Mouse (Mus musculus): ENCODE measurements at regions not wholly inside any gene's neighbourhood (a gene's known extent, or its start where the extent isn't known, plus 50 kb on each side); places are given as distances from the start of the nearest gene placed in this dataset.

- DNase-seq (ENCODE audit: low spot score in 2 of 2) = no peak
Measured at GRCm38 (mm10) chr13:37149066-37149781, 99.2 kb upstream of the F13a1 start.

DNA sequence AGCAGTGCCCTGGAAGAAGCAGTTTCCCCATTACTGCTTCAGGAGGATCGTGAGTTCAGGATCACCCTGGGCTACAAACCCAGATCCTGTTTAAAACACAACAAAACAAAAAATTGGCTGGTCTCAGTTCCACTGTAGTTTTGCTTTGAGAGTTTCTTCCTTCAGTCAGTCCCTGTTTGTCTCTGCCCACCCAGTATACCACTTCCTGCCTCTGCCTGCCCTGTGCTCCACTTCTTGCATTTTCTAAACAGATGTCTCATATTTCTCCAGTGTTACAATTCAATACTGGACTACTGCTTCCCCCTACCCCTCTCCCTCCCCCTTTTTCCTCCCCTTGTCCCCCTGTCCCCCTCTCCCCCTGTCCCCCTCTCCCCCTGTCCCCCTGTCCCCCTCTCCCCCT lies 98.6 kb upstream of the F13a1 start:
- DNase-seq (ENCODE audit: low spot score in 2 of 2) = no peak

DNA sequence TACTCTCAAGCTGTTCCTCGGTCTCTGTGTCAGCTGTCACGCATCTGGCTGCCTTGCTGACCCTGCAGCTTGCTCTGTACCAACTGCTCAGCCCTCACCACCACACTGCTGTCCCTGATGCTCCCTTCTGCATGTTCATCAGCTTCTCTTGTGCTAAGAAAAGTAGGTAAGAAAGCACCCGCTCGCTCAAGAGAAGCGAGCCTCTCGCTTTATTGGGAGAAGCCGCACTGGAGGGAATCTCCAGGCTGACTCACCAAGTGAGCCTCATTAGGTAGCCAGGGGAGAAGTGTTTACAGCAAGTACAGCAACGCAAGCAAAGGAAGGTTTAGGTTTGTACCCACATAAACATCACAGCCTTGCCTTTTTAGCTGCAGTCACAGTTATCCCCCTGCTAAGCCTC lies 97.7 kb upstream of the F13a1 start:
- no peak for DNase-seq (ENCODE audit: low spot score in 2 of 2)

DNA sequence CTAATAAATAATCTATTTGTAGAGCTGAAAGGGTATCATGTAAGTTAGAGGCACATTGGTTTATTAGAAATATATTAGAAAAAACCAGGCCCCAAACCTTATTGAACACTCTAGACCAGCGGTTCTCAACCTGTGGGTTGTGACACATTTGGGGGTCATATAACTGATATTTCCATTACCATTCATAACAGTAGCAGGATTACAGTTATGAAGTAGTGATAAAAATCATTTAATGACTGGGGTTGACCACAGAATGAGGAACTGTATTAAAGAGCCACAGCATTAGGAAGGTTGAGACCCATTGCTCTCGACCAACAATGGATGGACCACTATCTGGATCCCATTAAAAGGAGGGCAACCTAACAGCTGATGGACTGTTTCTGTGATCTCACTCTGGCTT lies 92.8 kb upstream of the F13a1 start:
- no peak for DNase-seq (ENCODE audit: low spot score in 2 of 2)

DNA sequence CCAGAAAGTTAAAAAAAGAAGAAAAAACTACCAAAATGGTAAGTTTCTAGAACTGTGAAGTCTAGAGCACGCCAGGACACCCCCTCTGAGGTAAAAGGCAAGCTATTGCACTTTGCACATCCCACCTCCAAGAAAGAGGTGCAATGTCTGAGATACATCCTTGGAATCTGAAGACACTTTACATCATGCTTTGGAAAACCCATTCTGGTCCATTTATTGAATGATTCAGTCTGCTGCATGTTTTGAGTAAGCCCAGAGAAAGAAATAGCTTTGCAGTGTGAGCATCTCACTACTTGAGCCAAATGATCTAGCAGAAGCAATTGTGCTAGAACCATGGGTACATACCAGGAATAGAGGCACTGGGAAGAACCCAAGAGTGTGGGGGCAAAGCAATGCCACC lies 85.1 kb upstream of the F13a1 start:
- no peak for DNase-seq (ENCODE audit: low spot score in 2 of 2)

GRCm38 (mm10) chr13:37134518-37134917 lies 84.5 kb upstream of the F13a1 start:
- no peak for DNase-seq (ENCODE audit: low spot score in 2 of 2)

GRCm38 (mm10) chr13:37130637-37131036 lies 80.6 kb upstream of the F13a1 start:
- DNase-seq (ENCODE audit: low spot score in 2 of 2) = no peak

DNA sequence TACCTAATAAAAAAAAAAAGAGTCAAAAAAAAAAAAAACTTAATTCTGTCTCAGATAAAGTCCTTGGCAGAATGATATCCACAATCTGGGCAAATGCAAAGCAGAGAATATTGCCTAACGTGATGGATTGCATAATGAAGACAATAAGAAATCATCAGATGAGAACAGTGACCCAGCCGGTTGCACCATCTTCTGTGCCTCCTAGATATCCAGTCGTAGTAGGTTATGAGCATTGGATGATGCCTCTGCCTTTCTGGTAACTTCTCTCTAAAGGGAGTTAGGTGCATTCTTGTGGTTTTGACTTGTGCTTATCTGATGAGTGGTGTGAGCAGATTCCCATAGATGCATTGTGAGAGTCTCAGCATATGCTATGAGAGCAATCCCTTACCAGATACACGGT lies 71.6 kb upstream of the F13a1 start:
- DNase-seq (ENCODE audit: low spot score in 2 of 2) = no peak

DNA sequence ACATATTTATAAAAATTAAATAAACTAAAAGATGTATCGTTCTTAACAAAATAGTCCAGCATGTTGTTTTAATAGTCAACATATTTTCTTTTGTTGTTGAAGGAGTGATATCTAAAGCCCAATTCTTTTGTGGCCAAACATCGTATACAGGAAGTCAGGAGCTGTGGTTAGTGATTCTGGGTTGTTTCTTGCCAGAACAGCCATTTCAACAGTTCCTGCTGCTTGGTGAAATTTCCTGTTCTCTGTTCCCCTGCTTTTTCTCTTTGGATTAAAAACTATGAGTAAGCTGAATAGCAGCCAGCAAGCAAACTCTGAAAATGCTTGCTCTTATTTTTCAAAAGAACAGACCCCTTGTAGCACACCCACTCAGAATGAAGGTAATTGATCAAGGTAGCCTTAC lies 70.2 kb upstream of the F13a1 start:
- no peak for DNase-seq (ENCODE audit: low spot score in 2 of 2)

- no peak for DNase-seq (ENCODE audit: low spot score in 2 of 2)
Measured at GRCm38 (mm10) chr13:37114324-37114723, 64.3 kb upstream of the F13a1 start.

GRCm38 (mm10) chr13:37111747-37112146 lies 61.7 kb upstream of the F13a1 start:
- no peak for DNase-seq (ENCODE audit: low spot score in 2 of 2)

DNA sequence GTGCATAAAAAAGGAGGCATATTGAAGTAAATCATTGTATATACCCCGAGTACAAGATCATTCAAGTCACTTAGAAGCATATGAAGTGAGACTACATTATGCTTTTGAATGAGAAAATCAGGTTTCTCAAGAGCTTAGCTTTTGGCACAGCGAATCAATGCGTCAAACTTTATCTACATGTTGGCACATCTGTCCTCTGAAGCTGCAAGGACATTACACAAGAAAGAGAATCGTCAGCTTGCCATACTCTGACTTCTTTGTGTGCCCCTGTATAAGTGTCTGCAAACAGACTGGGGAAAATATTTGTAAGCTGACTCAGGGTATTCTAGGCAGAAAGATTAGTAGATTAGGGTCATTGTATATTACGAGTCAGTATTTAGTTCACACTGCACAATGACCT lies 57.7 kb upstream of the F13a1 start:
- DNase-seq (ENCODE audit: low spot score in 2 of 2) = no peak

DNA sequence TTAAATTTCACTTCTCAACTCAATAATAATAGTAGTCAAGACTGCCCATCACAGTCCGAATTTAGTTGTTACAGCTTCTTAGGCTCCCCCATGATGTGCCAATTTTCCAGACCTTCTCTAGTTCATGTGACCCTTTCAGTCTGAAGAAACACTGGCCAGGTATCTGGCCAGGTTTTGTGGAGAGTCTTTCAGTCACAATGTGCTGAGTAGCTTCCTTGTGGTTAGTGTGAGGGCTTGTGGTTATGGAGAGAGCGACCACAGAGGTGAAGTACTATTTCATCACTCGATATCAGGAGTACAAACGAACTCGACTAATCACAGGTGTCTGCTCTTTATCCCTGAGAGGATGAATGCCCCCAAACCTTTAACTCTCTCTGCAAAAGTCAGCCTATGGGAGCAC lies 56.0 kb upstream of the F13a1 start:
- DNase-seq (ENCODE audit: low spot score in 2 of 2) = no peak

DNA sequence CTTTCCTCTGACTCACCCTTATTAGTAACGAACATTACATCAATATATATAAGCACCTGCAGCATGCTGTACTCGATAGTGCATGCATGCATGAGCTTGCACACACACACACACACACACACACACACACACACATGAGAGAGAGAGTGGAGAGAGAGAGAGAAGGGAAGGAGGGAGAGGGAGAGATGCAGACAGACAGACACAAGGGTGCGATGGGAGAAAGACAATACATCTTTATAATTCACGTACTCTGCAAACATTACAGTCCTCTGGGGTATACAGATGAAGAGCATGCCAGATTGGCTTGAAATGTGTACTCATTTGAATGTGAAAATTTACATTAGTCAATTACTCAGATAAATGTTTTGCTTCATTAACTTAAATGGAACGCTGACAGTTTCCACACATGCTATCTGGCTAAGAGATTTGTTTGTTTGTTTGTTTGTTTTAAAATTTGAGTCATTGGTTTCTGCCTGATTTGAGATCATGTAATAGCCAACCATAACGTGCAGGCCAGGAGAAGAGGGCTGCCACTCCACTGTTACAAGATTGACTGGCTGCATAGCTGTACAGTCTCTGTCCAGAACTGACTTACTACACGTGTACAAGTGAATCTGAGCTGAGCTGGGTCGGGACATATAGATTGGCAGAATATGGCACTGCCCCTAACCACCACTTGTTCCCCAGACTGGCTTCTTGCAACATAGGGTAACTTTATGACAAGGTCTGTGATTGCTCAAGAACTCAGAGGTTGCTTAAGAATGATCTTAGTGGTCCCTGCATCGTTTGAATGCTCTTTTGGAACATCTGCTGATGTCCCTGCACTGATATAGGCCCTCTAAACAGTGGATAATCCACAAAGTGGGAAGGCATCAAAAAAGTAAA lies 54.6 kb upstream of the F13a1 start:
- DNase-seq (ENCODE audit: low spot score in 2 of 2) = no peak

DNA sequence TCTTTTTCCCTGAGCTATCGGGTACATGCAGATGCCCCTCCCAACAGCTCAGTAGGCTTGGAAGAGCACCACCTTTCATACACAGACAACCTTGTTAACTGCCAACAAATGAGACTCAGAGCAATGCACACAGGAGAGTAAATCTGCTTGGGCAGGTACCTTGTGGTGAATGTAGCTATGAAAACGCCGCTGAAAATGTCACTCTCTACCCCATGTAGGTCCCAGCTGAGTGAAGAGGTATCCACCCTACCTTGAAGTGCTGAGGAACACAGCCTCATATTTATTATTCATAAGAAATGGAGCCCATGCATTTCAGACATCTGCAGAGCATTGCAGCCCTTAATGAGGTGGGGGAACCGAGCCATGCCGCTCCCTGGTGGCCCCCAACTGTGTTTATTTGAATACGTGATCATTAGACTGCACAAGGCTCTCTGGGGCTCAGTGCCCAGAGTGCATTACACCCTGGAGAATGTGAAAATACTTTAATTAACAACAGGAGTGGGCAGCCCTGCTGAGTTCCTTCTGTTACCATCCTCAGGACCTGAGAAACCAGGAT lies 53.8 kb upstream of the F13a1 start:
- DNase-seq (ENCODE audit: low spot score in 2 of 2) = peak in 1 of 2 experiments; percentile 38

- DNase-seq (ENCODE audit: low spot score in 2 of 2) = peak in 1 of 2 experiments; percentile 37
Measured at GRCm38 (mm10) chr13:37101755-37102154, 51.7 kb upstream of the F13a1 start.
